Mouse (Mus musculus) heart, adult 8-10 months (tissue): Measurements from ENCODE around the gene Hist2h3c2. TPM values are rescaled to one million over a fixed set of nuclear protein-coding genes. Genes with fewer than 3 reads are reported as not detected.
"Not testable (repeated sequence)": the region's sequence is repeated elsewhere in the genome, so short reads cannot be mapped to it uniquely, and the experiment has no call there.

ENCODE experiments used
- DNase-seq: peaks from one replicate; pipeline ENCODE4 v3.0.0; 2022; ENCODE audit warnings: low spot score
- total RNA-seq, 4 experiments: library from RNA; stranded (reverse); gene quantifications; 2 replicates each; pipeline ENCODE4 v1.2.4; 2022

Hist2h3c2 gene
- total RNA-seq, 4 experiments from 2014 or later: 4.1 to 8.4 (median 6.8) TPM

GRCm38 (mm10) chr3:96260220-96260619 is 21.3 kb upstream of the Hist2h3c2 start:
- DNase-seq: no peak

DNA sequence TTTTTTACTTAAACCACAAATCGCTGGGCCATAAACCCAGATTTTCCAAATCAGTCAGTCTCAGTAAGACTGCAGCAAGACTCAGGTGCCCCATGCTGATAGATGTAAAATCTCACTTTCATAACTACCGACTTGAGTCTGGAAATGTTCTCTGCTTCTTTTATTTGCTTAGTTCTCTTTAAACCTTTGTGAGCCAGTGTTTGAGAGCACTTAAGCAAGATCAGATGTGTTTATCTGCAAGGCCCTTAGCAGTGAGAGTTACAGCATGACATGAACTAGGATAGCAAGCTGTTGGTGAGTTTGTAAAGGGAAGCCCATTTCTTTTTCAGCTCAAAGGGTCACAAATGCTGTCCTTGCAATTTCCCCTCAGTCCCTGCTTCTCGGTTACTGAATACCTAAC is 18.3 kb upstream of the Hist2h3c2 start:
- no peak for DNase-seq

GRCm38 (mm10) chr3:96255926-96256593 is 17.1 kb upstream of the Hist2h3c2 start:
- no peak for DNase-seq

DNA sequence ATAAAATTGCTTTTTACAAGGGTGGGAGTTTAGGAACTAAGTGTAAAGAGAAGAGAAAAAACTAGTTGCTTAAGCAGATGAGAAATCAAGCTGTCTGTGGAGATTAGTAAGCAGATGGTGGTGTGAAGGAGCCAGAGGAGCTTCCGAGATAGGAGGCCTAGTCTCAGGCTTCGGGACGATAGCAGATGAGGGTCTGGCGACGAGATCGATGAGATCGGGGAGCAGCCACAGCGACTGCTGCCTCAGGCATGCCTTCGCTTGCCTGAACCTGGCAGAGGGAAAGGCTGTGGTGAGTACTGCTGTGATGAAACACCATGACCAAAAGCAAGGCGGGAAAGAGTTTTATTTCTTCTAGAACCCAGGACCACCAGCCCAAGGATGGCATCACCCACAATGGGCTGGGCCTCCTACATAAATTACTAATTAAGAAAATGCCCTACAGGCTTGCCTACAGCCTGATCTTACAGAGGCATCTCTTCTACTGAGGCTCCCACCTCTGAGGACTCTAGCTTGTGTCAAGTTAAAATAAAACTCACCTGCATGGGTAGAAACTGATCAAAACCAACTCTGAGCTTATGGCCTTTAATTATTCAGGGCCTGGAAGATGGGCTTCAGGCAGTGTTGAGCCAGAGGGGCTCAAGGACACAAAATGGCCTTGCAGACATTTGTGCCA is 15.9 kb upstream of the Hist2h3c2 start:
- no peak for DNase-seq

DNA sequence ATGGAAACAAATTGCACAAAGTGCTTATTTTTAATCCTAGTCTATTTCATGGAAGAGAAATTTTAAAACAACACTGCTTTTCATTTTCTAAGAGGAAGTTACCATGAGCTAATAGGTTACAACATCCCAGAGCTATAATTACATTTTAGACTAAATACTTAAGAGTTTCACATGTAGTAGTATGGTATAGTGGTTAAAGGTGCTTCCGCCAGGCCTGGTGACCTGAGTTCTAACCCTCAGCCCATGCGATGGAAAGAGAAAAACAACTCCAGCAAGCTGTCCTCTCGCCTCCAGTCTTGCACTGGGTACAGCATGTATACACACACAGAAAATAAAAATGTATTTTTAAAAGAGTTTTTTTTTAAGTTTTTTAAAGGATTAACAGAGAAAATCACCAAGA is 12.9 kb upstream of the Hist2h3c2 start:
- DNase-seq: no peak

DNA sequence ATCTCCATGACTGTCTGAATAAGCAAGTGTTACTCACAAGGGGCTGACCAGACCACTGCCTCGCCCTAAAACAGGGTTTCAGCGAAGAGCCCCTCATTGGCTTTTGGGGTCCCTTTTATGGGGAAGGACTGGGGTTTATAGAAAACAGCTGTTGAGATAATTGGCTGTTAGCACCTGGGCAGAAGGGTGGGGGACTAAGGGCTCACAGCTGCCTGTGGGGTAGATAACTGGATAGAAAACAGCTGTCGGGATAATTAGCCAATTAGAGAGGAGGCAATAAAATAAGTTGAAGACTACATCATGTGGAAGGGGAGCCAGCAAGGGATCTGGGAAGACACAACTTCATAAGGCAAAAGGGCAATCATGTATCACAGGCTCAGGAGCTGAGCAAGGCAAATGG is 12.0 kb upstream of the Hist2h3c2 start:
- no peak for DNase-seq

GRCm38 (mm10) chr3:96249034-96249345 is 10.1 kb upstream of the Hist2h3c2 start:
- DNase-seq: no peak

GRCm38 (mm10) chr3:96248141-96249033 is 9.5 kb upstream of the Hist2h3c2 start:
- DNase-seq: no peak

- no peak for DNase-seq
Observed at GRCm38 (mm10) chr3:96247356-96248140, 8.6 kb upstream of the Hist2h3c2 start.

DNA sequence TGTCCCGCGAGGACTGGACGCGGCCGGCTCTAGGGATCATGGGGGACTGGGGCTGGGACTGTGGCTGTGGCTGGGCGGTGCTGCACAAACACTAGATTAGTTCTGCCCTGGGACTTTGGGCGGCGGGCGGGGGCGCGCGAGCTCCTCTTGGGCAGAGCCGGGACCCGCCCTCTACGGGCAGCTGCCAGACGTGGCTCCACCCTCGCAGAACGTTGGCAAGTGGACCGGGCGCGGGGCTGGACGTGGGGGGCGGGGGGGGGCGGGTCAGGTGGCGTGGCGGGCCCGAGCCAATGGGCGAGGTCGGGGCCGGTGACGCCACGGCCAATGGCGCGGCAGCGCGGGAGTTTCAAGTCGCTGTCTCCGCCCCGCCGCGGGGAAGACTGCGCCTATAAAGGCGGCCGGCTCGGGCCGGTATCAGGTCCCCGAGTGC is 7.5 kb upstream of the Hist2h3c2 start, which contains the start of gene Hist2h3c1:
Hist2h3c1 (plus strand) TSS at position 259 of the 430 bp plus-strand sequence.
- not testable (repeated sequence) for DNase-seq

GRCm38 (mm10) chr3:96246018-96246417 is 7.1 kb upstream of the Hist2h3c2 start:
- not testable (repeated sequence) for DNase-seq

DNA sequence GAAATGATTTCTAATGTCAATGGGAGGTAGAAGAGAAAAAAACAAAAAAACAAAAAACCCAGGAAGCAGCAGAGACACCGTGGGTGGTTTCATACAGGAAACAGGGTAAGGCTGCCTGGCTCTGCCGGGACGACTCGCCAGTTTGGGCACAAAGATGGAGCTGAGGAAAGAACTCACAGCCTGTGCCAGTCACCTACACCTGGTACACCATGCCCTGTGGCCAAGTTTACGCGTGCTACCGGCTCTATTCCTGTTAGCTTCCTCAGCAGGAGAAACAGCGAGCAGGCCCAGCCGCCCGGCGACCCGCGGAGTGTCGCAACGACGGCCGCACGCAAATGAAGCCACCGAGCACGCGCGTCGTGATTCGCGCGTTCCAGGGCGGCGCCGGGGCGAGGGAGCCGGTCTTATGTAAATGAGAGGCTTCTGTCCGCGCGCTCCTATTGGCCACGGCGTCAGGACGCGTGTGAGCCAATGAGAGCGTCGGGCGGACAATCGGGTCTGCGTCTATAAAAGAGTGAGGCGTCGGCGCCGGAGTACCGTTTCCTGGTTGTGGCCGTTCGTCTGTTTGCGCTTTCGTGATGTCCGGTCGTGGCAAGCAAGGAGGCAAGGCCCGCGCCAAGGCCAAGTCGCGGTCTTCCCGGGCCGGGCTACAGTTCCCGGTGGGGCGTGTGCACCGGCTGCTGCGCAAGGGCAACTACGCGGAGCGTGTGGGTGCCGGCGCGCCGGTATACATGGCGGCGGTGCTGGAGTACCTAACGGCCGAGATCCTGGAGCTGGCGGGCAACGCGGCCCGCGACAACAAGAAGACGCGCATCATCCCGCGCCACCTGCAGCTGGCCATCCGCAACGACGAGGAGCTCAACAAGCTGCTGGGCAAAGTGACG is 6.3 kb upstream of the Hist2h3c2 start, which contains the start of gene Hist2h2aa1:
Hist2h2aa1 (plus strand) TSS at position 495 of the 884 bp plus-strand sequence.
- peak; percentile 89 for DNase-seq

DNA sequence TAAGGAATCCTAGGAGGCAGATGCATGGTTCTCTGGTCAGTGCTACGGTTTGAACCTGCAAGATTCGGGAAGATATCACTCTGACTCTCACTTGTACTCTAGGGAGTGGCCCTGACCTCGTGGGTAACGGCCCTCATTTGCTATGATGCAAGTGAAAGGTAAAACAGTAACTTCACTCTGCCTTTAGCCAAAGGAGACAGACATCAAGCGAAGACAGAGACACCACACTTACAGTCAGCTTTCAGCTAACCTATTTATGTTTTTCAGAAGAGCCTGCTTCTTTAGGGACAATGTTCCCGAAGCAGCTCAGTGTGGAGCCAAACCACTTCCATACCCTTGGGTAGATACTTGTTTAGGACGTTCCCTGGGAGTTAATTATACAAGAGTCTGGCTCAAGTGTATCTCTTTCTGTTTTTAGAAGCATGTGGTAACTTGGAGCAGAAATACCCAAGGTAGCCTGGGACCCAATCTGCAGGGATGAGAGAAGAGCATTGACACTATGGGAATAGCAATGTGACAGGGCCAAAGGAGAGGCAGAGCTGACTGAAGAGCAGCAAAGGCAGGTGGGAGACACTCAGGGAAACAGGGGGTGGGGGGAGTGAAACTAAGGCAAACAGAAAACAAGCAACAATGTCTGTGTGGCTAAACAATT is 5.1 kb upstream of the Hist2h3c2 start:
- peak; percentile 47 for DNase-seq

DNA sequence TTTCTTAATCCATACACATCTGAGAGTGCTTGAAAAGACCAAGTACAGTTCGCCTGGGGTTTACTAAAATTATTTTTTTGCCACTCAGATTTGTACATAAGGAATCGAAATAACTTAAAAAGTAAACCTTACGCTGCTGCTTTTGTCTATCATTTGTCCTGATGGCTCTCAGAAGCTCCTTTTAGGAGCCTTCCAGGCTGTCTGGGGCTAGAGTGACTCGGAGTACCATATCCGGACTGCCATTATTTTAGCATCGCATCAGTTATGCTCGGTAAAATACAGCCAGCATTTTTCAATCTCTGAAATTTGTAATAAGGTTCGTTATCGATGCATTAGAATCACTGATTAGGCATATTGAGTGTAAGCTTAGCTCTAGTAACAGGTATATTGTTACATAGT is 1.9 kb upstream of the Hist2h3c2 start:
- no peak for DNase-seq

DNA sequence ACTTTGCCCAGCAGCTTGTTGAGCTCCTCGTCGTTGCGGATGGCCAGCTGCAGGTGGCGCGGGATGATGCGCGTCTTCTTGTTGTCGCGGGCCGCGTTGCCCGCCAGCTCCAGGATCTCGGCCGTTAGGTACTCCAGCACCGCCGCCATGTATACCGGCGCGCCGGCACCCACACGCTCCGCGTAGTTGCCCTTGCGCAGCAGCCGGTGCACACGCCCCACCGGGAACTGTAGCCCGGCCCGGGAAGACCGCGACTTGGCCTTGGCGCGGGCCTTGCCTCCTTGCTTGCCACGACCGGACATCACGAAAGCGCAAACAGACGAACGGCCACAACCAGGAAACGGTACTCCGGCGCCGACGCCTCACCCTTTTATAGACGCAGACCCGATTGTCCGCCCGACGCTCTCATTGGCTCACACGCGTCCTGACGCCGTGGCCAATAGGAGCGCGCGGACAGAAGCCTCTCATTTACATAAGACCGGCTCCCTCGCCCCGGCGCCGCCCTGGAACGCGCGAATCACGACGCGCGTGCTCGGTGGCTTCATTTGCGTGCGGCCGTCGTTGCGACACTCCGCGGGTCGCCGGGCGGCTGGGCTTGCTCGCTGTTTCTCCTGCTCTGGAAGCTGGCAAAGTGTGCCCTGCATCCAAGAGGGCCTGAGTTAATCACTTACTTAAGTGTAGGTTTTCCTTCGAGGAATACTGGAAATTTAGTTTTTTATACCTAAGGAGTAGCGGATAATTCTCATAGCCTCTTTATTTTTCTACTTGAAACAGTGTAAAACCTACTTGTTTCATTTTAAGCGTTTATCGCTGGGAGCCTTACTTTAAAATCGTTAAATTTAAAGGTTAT is 1.2 kb upstream of the Hist2h3c2 start, which contains the start of gene Hist2h2aa2:
Hist2h2aa2 (minus strand) TSS at position 328 of the 850 bp plus-strand sequence.
- peak; percentile 98 for DNase-seq

GRCm38 (mm10) chr3:96237904-96238511 is 919 bp downstream of the Hist2h3c2 start:
- no peak for DNase-seq

DNA sequence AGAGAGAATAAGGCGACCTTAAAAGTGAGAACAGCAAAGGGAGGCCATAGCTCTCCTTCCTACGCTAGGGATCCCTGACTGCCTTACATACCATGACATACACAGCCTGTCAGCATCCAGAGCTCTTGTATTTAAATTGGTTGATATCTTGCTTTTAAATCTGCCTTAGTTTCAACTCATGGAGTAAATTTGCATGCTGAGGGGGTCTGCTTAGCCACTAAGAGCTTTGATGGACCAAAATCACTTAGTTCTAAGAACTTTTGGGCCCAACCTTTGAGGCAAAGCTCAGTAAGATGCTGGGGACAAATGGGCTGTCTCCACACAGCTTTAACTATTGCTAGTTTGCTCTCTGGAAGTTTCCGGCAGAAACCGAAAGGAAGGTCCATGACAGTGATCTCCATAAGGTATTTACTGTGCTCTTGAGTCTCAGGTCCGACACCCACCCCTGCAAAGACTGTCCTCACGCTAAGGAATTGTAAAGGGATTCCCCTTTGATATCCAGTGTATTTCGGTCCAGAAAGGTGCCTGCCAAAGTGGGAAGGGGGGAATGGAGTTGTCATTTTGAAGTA is 1.5 kb downstream of the Hist2h3c2 start:
- no peak for DNase-seq

DNA sequence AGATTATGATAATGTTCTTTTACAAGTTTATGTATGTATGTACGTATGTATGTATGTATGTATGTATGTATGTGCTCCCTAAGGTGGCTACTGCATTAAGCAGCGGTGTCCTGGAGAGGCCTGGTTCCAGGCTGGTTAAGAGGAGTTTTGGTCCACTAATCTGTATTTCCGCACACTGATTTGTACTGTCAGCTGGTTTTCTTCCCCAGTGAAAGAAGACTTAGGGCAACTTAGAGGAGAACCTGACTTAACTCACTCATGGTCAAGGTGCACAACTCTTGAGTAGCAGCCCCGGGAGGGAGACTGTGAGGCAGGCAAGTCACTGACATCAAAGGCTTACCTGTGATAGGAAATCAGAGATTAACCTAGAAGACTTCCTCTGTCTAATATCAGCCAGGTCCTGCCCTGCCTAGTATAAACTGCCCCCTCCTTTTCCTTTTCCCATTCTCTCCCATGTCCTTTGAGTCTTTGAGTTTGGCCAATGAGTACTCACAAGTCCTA is 2.0 kb downstream of the Hist2h3c2 start:
- DNase-seq: no peak
